Mouse (Mus musculus): ENCODE results near the gene Ski. TPM values are rescaled to one million over a fixed set of nuclear protein-coding genes. Genes with fewer than 3 reads are reported as not detected.

Gene Ski
- polyA plus RNA-seq, 1 experiment, result 55.2 TPM

DNA sequence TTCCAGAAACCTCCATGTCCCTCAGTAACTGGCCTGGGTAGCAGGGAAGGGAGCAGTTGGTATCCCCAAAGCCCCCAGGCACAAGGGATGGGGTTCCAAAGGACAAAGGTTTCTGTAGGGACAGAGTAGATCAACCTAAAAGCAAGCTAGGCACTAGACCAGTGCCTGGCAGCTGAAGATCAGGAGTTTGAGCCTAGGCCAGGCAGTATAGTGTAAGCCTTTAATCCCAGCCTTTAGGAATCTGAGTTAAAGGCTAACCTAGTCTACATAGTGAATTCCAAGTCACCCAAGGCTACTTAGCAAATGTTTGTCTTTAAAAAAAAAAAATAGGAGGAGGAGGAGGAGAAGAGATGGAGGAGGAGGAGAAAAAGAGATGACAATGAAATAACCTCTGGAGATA, 33.6 kb downstream of the Ski start:
- DNase-seq (ENCODE audit: low read depth), result no peak
- TF ChIP-seq POLR2A (IDR thresholded peaks at IDR 0.05; ENCODE audit: borderline replicate concordance, extremely low read depth, insufficient read depth, insufficient read length, poor library complexity, severe bottlenecking), result no peak
- TF ChIP-seq CTCF (IDR thresholded peaks at IDR 0.05; ENCODE audit: borderline replicate concordance, extremely low read depth, insufficient read depth, insufficient read length), result no peak

DNA sequence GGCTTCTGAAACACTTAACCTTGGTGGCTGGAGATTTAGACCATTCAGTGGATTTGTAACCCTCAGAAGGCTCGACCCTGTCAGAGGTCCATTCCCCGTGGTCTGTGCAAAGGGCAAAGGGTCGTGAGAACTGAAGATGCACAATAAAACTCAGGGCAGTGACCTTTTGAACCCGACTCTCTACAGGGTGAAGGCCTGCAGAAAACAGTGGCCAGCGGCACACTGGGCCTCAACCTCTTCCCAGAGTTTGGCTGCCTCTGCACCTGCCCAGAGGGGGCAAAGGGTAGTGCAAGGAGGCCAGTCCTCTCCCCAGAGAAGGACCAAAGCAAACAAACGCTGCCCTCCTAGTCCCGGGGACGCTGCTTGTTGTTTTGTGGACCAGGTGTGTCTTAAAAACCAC, 34.1 kb downstream of the Ski start:
- no peak for TF ChIP-seq POLR2A (IDR thresholded peaks at IDR 0.05; ENCODE audit: borderline replicate concordance, extremely low read depth, insufficient read depth, insufficient read length, poor library complexity, severe bottlenecking)
- no peak for TF ChIP-seq CTCF (IDR thresholded peaks at IDR 0.05; ENCODE audit: borderline replicate concordance, extremely low read depth, insufficient read depth, insufficient read length)
- DNase-seq (ENCODE audit: low read depth), result no peak

DNA sequence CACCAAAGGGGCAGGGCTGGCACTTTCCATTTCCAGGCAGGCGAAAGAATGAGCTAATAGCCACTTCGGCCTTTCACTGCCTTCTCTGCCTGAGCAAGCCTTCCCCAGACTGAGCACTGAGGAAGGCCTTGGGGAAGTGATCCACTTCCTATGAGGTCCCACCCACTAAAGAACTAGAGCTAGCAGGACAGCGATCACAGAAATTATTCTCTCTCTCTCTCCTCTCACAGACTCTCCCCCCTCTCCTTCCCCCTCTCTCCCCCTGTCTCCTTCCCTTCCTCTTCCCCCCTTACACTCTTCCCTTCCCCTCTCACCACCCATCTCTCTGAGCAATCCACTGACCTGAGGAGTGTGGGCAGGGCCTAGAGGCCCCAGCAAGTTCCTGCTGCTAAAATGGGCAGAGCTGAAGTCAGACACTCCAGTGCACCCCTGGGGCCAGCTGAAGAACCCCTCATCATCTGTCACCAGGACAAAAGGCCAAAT, 35.2 kb downstream of the Ski start:
- TF ChIP-seq POLR2A (IDR thresholded peaks at IDR 0.05; ENCODE audit: borderline replicate concordance, extremely low read depth, insufficient read depth, insufficient read length, poor library complexity, severe bottlenecking) (no peak), CTCF (IDR thresholded peaks at IDR 0.05; ENCODE audit: borderline replicate concordance, extremely low read depth, insufficient read depth, insufficient read length) (no peak)
- no peak for DNase-seq (ENCODE audit: low read depth)

DNA sequence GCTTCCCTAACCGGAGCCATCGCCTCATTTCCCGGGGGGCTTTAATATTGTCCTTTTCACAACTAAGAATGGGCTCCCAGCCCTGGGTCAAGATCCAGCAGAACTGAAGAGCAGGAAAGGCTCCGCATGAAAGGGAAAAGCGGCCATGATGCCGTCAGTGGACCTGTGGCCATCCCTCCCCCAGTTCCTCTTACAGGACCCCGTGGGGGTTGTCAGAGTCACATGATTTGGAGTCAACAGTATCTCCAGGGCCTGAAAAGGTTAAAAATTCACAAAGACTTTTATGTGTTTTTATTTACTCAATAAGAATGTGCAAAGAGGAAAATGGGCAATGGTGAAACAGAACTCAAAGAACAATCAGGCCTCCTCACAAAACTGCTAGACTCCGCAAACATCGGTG, 36.5 kb downstream of the Ski start:
- TF ChIP-seq POLR2A (IDR thresholded peaks at IDR 0.05; ENCODE audit: borderline replicate concordance, extremely low read depth, insufficient read depth, insufficient read length, poor library complexity, severe bottlenecking), result no peak
- no peak for TF ChIP-seq CTCF (IDR thresholded peaks at IDR 0.05; ENCODE audit: borderline replicate concordance, extremely low read depth, insufficient read depth, insufficient read length)
- no peak for DNase-seq (ENCODE audit: low read depth)

DNA sequence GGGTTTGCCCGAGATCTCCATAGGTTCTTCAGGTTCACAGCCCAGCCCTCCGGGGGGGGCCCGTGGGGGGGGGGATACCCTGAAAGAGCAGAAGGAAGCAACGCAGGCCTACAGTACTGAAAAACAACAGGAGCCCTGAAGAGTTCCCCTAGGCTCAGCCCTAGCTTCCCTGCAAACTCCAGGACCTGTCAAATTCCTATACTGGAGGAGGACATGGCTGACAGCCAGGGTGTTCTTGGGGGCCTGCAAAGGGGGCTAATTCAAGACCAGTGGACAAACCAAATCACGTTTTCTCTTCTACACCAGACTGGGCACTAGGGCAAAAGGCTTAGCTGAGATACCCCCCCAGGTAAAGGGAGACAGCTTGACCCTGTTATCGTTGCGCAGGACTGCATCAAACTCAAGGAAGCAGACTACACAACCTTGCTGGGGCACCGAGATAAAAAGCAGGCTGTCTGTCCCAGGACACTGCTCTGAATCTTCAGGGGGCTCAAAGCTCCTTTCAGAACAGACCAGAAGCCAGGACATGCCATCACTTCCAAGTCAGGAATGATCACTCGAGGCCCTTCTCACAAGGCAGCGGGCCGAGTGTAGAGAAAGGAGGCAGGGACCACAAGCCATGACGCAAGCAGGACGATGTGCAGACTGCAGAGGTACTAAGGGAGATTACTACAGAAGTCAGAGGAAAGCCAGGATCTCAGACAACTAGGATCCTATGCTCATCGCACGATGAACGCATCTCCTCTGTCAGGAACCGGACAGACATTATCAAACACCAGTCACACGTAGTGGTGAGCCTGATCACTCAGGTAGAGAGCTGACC, 37.9 kb downstream of the Ski start:
- no peak for TF ChIP-seq POLR2A (IDR thresholded peaks at IDR 0.05; ENCODE audit: borderline replicate concordance, extremely low read depth, insufficient read depth, insufficient read length, poor library complexity, severe bottlenecking)
- TF ChIP-seq CTCF (IDR thresholded peaks at IDR 0.05; ENCODE audit: borderline replicate concordance, extremely low read depth, insufficient read depth, insufficient read length), result no peak
- peak; percentile 50 for DNase-seq (ENCODE audit: low read depth)

DNA sequence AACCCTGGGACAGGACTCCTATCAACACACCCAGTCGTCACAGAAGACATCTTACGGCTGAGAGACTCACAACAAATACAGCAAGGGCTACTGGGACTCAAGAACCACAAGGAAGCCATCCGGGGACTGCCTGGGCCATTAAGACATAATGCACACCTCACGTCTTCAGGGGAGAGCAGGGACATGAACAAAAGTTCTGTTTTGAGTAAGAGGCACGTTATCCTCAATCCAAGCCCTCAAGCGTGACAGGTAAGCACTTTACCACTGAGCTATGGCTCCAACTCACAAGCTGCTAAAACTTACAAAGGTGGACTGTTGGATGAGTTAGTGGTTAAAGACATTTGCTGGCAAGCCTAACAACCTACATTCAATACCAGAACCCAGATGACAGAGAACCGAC, 39.2 kb downstream of the Ski start:
- no peak for DNase-seq (ENCODE audit: low read depth)
- TF ChIP-seq CTCF (IDR thresholded peaks at IDR 0.05; ENCODE audit: borderline replicate concordance, extremely low read depth, insufficient read depth, insufficient read length) (no peak), POLR2A (IDR thresholded peaks at IDR 0.05; ENCODE audit: borderline replicate concordance, extremely low read depth, insufficient read depth, insufficient read length, poor library complexity, severe bottlenecking) (no peak)

DNA sequence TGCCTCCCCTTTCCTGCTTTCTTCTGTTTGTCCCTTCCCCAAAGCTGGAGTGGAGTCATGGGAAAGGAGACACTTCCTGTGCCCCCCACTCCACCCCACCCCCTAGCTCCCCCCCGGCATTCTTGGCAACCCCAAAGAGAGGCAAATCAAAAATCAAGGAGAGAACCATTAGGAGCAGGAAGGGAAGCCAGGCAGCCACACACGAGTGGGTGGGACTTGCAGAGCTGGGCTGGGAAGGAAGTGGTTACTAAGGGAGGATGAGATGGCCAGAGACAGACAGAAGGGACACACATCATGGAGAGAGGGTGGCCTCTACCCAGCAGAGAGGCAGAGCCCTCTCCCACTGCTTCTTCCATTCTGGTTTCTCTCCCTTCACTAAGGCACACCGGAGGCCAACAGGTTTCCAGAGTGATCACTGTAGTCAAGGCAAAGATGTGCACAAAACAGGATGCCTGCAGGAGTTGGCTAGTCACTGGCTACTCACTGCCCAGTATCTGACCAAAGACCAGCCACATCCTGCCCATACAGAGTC, 43.3 kb downstream of the Ski start:
- DNase-seq (ENCODE audit: low read depth), result peak; percentile 37
- TF ChIP-seq CTCF (IDR thresholded peaks at IDR 0.05; ENCODE audit: borderline replicate concordance, extremely low read depth, insufficient read depth, insufficient read length) (no peak), POLR2A (IDR thresholded peaks at IDR 0.05; ENCODE audit: borderline replicate concordance, extremely low read depth, insufficient read depth, insufficient read length, poor library complexity, severe bottlenecking) (no peak)

DNA sequence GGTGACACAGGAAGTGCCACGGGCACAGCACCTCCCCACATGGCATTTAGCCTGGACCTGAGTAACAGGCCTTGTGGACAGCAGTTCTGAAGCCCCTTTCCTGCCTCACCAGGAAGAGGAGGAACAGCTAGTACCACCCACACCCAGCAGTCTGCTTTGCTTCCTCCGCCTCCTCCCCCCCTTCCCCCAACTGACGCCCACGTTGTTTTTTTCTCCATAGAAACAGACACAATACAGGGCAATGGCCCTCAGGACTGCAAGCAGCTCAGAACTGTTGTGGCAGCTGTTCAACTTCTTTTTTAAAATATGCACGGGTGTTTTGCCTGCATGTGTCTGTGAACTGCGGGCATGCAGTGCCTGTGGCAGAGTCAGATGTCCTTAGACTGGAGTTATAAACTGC, 44.1 kb downstream of the Ski start:
- no peak for TF ChIP-seq CTCF (IDR thresholded peaks at IDR 0.05; ENCODE audit: borderline replicate concordance, extremely low read depth, insufficient read depth, insufficient read length)
- TF ChIP-seq POLR2A (IDR thresholded peaks at IDR 0.05; ENCODE audit: borderline replicate concordance, extremely low read depth, insufficient read depth, insufficient read length, poor library complexity, severe bottlenecking), result no peak
- peak; percentile 88 for DNase-seq (ENCODE audit: low read depth)

DNA sequence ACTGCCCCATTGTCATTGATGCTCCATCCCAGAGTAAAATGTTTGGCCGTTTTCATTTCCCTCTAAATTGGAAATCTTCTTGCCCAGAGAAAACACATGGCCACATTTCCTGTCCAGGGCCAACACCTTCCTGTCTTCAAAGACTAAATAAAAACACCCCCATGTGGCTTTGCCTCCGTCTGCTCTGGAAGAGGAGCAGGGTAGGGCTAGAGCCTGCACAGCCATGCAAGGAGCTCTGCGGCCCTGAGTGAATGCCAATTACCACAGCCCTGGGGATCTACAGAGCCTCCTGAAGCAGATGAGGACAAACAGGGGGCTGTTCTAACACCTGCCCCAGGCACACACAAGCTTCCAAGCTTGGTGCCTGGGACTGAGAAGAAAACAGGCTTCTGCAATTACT, 46.2 kb downstream of the Ski start:
- DNase-seq (ENCODE audit: low read depth), result peak; percentile 26
- no peak for TF ChIP-seq POLR2A (IDR thresholded peaks at IDR 0.05; ENCODE audit: borderline replicate concordance, extremely low read depth, insufficient read depth, insufficient read length, poor library complexity, severe bottlenecking)
- TF ChIP-seq CTCF (IDR thresholded peaks at IDR 0.05; ENCODE audit: borderline replicate concordance, extremely low read depth, insufficient read depth, insufficient read length), result no peak

DNA sequence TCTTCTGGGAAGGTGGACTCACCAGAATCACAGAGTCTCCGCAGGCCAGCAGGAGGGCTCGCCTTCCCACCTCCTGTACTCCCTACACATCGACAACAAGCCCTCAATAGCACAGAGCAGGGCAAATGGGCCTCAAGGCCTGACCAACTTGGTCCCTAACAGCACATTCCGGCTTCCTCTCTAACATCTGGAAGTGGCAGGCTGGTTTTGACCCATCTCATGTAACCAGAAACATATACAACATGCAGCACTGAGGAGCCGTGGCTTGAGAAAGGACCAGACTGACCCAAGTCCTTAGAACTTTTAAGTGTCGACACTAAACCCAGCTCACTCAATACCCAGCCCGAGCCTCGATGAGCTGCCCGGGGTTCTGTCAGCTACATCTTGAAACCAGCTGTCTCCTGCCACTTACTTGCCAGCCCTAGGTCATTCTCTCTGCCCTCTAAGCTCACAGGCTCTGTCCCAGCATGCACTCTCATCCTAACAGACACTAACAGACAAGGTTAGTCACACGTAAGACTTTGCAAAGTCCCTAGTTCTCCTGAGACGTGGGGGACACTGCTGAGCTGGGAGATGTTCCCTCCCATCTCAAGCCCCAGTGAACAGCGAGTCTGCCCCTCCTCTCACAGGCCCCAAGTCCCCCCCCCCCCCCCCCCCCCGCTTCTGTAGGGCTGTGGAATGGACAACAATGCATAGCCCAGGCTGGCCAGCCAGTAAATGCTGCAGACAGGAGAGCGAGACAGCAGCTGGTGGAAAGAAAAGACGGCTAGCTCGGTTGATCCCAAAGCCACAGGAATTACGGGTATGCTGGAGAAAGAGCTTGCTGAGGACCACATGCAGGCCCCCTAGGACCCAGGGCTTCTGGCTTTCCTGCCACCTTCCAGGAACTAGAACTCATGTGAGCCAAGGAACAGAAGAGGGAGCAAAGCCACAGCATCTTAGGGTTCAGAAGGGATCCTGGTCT, 48.3 kb downstream of the Ski start:
- DNase-seq (ENCODE audit: low read depth), result peak; percentile 41
- TF ChIP-seq CTCF (IDR thresholded peaks at IDR 0.05; ENCODE audit: borderline replicate concordance, extremely low read depth, insufficient read depth, insufficient read length) (no peak), POLR2A (IDR thresholded peaks at IDR 0.05; ENCODE audit: borderline replicate concordance, extremely low read depth, insufficient read depth, insufficient read length, poor library complexity, severe bottlenecking) (no peak)
